Mouse (Mus musculus): ENCODE results near the gene Hmg20a. TPM values are rescaled to one million over a fixed set of nuclear protein-coding genes. Genes with fewer than 3 reads are reported as not detected.

The Hmg20a gene
- total RNA-seq, 2 experiments from 2014 or later, result 6.7 to 9.4 TPM

DNA sequence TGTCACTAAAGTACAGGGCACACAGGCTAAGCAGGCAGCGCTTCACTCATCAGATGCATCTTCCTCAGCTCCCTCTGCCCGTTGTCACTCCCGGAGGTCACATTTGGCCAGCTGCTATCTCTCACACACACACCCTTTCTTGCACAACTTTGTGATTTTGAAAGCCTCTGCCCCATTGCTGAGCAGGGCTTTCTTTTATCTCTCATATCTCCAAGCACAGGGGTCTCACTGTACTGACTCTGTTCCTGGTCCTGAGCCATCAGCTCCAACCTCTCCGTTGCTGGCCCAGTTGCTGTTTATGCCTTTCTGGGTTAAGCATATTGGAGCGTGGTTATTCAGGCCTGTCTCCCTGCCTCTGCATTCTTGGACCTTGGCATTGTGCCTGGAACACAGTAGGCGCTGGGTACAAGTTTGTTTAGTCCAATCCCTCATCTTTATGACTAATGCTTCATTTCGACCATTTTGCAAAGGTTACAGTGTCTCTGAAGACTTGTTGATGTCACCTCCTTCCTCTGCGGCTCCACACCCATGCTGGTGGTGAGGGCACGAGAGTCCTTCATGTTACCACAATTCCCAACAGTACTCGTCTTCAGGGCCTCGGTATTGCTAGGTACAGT is 90.5 kb downstream of the Hmg20a start:
- no peak for ATAC-seq (replicated peaks; ENCODE audit: low FRiP score, poor library complexity, severe bottlenecking)

GRCm38 (mm10) chr9:56510281-56510680 is 91.9 kb downstream of the Hmg20a start:
- ATAC-seq (replicated peaks; ENCODE audit: low FRiP score, poor library complexity, severe bottlenecking), result no peak

GRCm38 (mm10) chr9:56512486-56512885 is 94.1 kb downstream of the Hmg20a start:
- no peak for ATAC-seq (replicated peaks; ENCODE audit: low FRiP score, poor library complexity, severe bottlenecking)

GRCm38 (mm10) chr9:56515110-56515509 is 96.7 kb downstream of the Hmg20a start:
- no peak for ATAC-seq (replicated peaks; ENCODE audit: low FRiP score, poor library complexity, severe bottlenecking)

- no peak for ATAC-seq (replicated peaks; ENCODE audit: low FRiP score, poor library complexity, severe bottlenecking)
Observed at GRCm38 (mm10) chr9:56516219-56516618, 97.8 kb downstream of the Hmg20a start.

- ATAC-seq (replicated peaks; ENCODE audit: low FRiP score, poor library complexity, severe bottlenecking), result no peak
Observed at GRCm38 (mm10) chr9:56516692-56517263, 98.4 kb downstream of the Hmg20a start.

DNA sequence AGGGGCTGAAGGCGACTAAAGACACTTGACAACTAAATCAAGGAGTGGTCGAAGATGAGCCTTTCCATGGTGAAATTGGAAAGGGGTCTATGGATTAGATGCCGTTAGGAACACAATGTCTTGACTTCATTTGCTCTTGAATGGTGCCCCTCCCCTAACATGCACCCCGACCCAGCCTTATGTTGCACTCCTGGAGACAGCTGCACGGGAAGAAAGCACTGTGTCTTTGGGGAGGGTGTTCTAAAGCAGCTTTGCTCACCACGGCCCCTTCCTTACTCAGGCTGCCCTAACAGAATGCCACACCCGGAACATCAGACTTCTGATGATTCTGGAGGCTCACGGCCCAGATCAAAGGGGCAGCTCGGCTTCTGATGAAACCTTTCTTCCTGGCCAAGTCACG is 103.9 kb downstream of the Hmg20a start:
- no peak for ATAC-seq (replicated peaks; ENCODE audit: low FRiP score, poor library complexity, severe bottlenecking)

DNA sequence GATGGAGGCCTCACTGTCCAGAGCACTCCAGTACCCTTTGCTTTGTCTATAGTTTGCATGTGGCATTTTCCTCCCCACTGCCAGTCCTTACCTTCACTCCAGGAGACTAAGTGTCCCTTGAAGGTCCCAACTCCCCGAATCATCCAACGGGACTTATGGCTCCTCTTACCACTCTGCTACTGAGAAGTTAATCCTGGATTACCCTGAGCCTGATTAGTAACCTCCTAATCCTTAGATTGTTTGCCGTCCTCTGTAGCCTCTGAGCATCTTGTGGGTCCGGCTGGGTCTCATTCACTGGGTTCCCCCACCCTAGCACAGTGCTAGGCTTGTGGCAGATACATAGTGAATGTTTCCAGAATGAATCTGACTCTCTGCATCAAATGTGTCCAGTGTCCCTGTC is 109.5 kb downstream of the Hmg20a start:
- no peak for ATAC-seq (replicated peaks; ENCODE audit: low FRiP score, poor library complexity, severe bottlenecking)

DNA sequence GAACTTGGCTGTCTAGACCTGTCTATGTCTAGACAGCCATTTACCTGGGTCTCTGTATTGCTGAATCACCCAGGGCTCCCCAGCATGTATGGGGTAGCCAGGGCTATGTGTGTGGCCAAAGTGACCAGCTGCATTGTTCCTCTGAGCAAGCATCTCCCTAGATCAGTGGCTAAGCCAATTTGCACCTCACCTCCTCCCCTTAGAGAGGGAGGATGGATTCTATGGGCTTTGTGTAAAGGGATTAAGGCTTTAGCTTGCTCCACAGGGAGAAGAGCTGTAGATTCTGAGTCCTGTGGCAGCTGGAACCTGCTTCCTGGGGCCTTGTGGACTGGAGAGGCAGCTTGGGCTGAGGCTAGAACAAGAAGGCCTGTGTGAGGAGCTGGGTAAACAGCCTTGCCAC is 113.6 kb downstream of the Hmg20a start:
- no peak for ATAC-seq (replicated peaks; ENCODE audit: low FRiP score, poor library complexity, severe bottlenecking)

DNA sequence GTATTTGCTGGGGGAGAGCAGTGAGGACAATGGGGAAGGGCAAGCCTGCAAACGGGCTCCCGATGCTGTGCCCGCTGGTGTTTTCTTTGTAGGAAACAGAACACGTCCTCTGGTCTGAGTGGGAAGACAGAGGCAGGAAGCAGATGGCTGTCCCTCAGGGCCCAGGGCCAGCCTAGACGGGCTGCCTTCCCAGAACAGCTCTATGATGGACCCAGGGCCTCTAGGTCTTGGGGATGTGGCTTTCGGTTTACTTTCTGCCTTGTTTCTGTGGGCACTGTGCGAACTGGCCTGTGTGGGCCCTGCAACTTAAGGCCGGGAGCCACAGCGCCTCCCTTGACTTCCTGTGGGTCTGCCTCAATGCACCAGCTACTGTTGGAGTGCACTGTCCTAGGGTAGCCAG is 115.5 kb downstream of the Hmg20a start:
- ATAC-seq (replicated peaks; ENCODE audit: low FRiP score, poor library complexity, severe bottlenecking), result no peak

DNA sequence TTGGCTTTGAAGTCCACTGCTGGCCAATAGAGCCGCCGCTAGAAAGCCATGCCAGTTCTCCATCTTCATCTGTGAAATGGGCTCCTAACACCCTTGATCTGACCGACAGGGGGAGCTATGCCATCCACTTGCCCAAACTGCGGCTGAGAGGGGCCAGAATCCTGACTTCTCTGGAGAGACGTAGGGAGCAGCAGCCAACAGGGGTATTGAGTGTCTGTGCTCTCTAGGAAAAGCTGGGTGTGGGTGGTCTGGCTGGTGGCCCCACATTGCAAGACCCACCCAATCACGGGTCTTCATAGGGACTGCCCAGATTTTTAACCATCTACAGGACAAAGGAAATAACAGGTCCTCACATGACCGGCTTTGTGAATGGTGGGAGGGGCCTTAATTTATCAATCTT is 116.3 kb downstream of the Hmg20a start:
- no peak for ATAC-seq (replicated peaks; ENCODE audit: low FRiP score, poor library complexity, severe bottlenecking)

GRCm38 (mm10) chr9:56535361-56535760 is 117.0 kb downstream of the Hmg20a start:
- no peak for ATAC-seq (replicated peaks; ENCODE audit: low FRiP score, poor library complexity, severe bottlenecking)

DNA sequence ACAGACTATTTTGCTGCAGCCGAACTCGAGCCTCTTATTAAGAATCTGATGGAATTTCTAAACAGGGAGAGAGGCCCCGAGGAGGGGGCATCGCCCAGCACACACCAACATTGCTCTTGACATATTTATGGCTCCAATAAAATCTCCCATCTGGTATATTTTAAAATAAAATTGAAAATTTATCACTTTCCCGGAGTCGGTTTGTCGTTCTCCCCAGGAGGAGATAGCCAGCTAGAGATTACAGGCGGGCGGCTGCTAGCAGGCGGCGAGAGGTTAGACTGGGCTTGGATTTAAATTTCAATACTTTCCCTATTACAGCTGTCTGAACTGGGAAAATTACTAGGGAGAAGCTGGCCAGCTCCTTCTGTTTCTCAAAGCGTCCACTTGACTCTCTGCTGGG is 121.6 kb downstream of the Hmg20a start:
- ATAC-seq (replicated peaks; ENCODE audit: low FRiP score, poor library complexity, severe bottlenecking), result no peak

DNA sequence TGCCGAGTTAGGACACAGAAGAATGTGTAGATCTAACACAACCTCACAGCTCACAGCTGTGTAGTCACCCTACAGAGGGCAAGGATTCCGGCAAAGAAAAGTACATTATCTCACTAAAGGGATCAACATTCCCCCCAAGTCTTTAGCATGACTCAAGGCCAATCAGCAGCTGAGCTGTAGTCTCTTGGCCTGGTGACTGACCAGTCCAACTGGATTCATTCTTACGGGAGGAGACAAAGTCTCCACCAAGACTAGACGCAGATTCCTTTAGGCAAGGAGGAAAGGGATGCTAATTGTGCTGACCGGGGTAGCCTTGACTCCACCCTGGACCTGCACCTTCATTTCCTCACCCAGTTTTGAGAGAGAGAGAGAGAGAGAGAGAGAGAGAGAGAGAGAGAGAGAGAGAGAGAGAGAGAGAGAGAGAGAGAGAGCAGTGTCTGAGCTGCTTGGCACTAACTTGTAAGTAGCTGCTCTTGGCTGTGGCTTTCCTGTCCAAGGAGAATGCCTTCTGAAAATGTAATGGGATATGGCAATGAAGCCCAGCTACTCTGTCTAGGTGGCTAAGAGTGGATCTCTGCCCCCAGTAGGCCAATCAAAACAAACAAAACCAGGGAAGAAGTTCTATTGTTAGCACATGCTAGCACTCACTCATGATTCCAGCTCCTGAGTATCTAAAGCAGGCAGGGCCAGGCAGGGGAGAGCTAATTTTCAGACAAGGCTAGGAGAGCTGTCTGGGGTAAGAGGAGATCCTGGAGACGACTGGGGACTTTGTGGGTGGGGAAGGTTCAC is 126.5 kb downstream of the Hmg20a start:
- no peak for ATAC-seq (replicated peaks; ENCODE audit: low FRiP score, poor library complexity, severe bottlenecking)

Other genes starting within 250 kb of the Hmg20a start
- 1.3 and 3.8 TPM in 2 replicates for gene Peak1, start 542 bp upstream of the Hmg20a start, total RNA-seq (2015; ENCODE audit: low replicate concordance)
- 1.4 and 2.2 TPM in 2 replicates for gene Peak1, start 542 bp upstream of the Hmg20a start, total RNA-seq (2017; ENCODE audit: low replicate concordance)

Measured in erythroblast, adult 5-6 weeks (primary cell).